Mouse (Mus musculus) brain, embryonic 18.5 days (tissue): ENCODE results near the gene Man2a2.

Source experiments
- DNase-seq: peaks from one replicate; pipeline ENCODE4 v3.0.0-alpha.2; 2012; ENCODE audit warnings: low read depth, low spot score

The Man2a2 gene

GRCm38 (mm10) chr7:80370649-80371040 lies 530 bp downstream of the Man2a2 start:
- DNase-seq = peak; percentile 32

GRCm38 (mm10) chr7:80369967-80370431 lies 1.2 kb downstream of the Man2a2 start:
- DNase-seq = no peak

- DNase-seq = no peak
These were observed 1.7 kb downstream of the Man2a2 start for GRCm38 (mm10) chr7:80369461-80369860.

GRCm38 (mm10) chr7:80368635-80369421 lies 2.3 kb downstream of the Man2a2 start:
- no peak for DNase-seq

GRCm38 (mm10) chr7:80368009-80368408 lies 3.2 kb downstream of the Man2a2 start:
- no peak for DNase-seq

- no peak for DNase-seq
These were observed 3.9 kb downstream of the Man2a2 start for GRCm38 (mm10) chr7:80367232-80367631.

GRCm38 (mm10) chr7:80365759-80366158 lies 5.4 kb downstream of the Man2a2 start:
- DNase-seq = no peak

GRCm38 (mm10) chr7:80360435-80360834 lies 10.7 kb downstream of the Man2a2 start:
- no peak for DNase-seq

- no peak for DNase-seq
These were observed 13.1 kb downstream of the Man2a2 start for GRCm38 (mm10) chr7:80358039-80358438.

- no peak for DNase-seq
These were observed 14.0 kb downstream of the Man2a2 start for GRCm38 (mm10) chr7:80357156-80357555.

- no peak for DNase-seq
These were observed 14.8 kb downstream of the Man2a2 start for GRCm38 (mm10) chr7:80356351-80356750.

GRCm38 (mm10) chr7:80352920-80353319 lies 18.3 kb downstream of the Man2a2 start:
- DNase-seq = no peak

GRCm38 (mm10) chr7:80350808-80351207 lies 20.4 kb downstream of the Man2a2 start:
- no peak for DNase-seq

GRCm38 (mm10) chr7:80347670-80348586 lies 23.2 kb downstream of the Man2a2 start:
- no peak for DNase-seq

- DNase-seq = no peak
These were observed 24.3 kb downstream of the Man2a2 start for GRCm38 (mm10) chr7:80346830-80347229.

GRCm38 (mm10) chr7:80346173-80346572 lies 25.0 kb downstream of the Man2a2 start:
- DNase-seq = no peak

GRCm38 (mm10) chr7:80343270-80344018 lies 27.7 kb downstream of the Man2a2 start:
- DNase-seq = no peak

- DNase-seq = peak; percentile 89
These were observed 28.3 kb downstream of the Man2a2 start, which contains the start of gene Hddc3 for GRCm38 (mm10) chr7:80342858-80343257. TSS of gene Hddc3 (plus strand) at chr7:80343104.

- no peak for DNase-seq
These were observed 29.4 kb downstream of the Man2a2 start for GRCm38 (mm10) chr7:80341793-80342192.

GRCm38 (mm10) chr7:80340793-80341192 lies 30.4 kb downstream of the Man2a2 start, which contains the start of gene Unc45a:
TSS of gene Unc45a (minus strand) at chr7:80341005.
- DNase-seq = no peak

- peak; percentile 93 for DNase-seq
These were observed 31.2 kb downstream of the Man2a2 start for GRCm38 (mm10) chr7:80339793-80340628.
